Mouse (Mus musculus): Measurements from ENCODE around the gene Myo1e. TPM values are rescaled to one million over a fixed set of nuclear protein-coding genes. Genes with fewer than 3 reads are reported as not detected.

Myo1e gene
- polyA plus RNA-seq, 1 experiment: 27.3 TPM

DNA sequence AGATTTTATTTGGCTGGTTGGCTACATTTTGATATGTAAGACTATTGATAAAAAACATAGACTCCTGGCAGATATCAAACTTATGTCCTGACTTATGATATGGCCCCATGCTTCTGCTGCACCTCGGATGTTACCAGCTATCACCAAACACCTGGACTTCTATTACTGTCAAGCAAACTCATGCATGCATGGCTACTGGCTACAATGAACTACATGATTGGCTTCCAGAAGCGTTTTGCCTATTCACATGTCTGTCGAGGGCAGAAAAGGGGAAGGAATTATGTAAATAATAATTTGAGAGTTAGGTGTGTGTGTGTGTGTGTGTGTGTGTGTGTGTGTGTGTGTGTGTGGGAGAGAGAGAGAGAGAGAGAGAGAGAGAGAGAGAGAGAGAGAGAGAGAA lies 30.0 kb downstream of the Myo1e start:
- H3ac ChIP-seq (ENCODE audit: control insufficient read depth, insufficient read length, low read depth): no peak overlapping the region
- TF ChIP-seq MYOG (IDR thresholded peaks at IDR 0.05; ENCODE audit: control insufficient read depth, extremely low read depth, insufficient read length) (no peak), MYOD1 (IDR thresholded peaks at IDR 0.05; ENCODE audit: control insufficient read depth, insufficient read length, low read depth) (no peak), FOSL1 (IDR thresholded peaks at IDR 0.05; ENCODE audit: insufficient read depth, low read length, poor library complexity, severe bottlenecking) (no peak), CEBPB (IDR thresholded peaks at IDR 0.05; ENCODE audit: low read depth) (no peak), MAX (IDR thresholded peaks at IDR 0.05) (no peak), CTCF (IDR thresholded peaks at IDR 0.05; ENCODE audit: control insufficient read depth, insufficient read depth, insufficient read length) (no peak), USF1 (IDR thresholded peaks at IDR 0.05; ENCODE audit: low read depth) (no peak)
- H3K79me2 ChIP-seq (ENCODE audit: control insufficient read depth, insufficient read depth): peaks cover 98% of the 10 kb centered on the region
- peaks cover 52% of the 10 kb centered on the region for H3K79me3 ChIP-seq (ENCODE audit: low read depth)
- no peak overlapping the region for H3K4me3 ChIP-seq (ENCODE audit: insufficient read depth, poor library complexity, severe bottlenecking)
- H3K36me3 ChIP-seq (ENCODE audit: control insufficient read depth, insufficient read depth): no peaks in the 10 kb centered on the region
- H3K27me3 ChIP-seq (ENCODE audit: control insufficient read depth, insufficient read depth, insufficient read length): no peaks in the 10 kb centered on the region

DNA sequence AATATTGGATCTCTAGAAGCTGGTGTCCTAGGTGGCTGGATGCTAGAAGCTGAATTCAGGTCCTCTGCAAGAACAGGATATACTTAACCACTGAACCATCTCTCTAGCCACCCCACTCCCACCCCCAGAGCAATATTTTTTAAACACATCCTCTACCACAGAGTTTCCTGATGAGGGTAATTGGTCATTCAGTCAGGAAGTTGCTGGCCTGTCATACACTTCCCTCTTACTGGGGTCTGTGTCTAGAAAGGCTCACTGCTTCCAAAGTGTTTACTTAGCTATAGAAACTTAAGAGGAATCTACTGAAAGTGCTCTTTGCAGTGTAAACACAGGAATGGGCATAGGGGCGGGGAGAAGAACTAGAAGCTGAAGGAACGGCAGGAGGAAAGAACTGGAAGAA lies 30.4 kb downstream of the Myo1e start:
- H3ac ChIP-seq (ENCODE audit: control insufficient read depth, insufficient read length, low read depth): no peak overlapping the region

DNA sequence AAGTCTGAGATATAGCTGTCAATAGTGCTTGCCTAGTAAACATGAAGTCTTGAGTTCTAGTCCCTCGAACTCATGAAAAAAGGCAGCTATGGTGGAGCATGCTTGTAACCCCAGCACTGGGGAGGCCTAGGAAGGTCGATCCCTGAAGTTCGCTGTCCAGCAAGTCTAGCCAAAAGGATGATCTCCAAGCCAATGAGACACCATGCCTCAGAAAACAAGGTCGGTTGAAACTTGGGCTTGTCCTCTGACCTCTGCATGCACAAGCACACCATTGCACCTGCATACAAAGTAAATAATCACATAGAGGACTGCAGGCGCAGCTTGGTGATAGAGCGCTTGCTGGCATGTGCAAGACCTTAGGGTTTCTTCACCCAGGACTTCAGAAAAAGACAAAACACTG lies 31.2 kb downstream of the Myo1e start:
- Histone ChIP-seq H3K79me3 (ENCODE audit: low read depth) (peaks cover 47% of the 10 kb centered on the region), H3ac (ENCODE audit: control insufficient read depth, insufficient read length, low read depth) (no peak overlapping the region), H3K4me3 (ENCODE audit: insufficient read depth, poor library complexity, severe bottlenecking) (no peak overlapping the region), H3K27me3 (ENCODE audit: control insufficient read depth, insufficient read depth, insufficient read length) (no peaks in the 10 kb centered on the region), H3K79me2 (ENCODE audit: control insufficient read depth, insufficient read depth) (peaks cover 96% of the 10 kb centered on the region), H3K36me3 (ENCODE audit: control insufficient read depth, insufficient read depth) (no peaks in the 10 kb centered on the region)
- no peak for TF ChIP-seq MYOD1 (IDR thresholded peaks at IDR 0.05; ENCODE audit: control insufficient read depth, insufficient read length, low read depth)
- TF ChIP-seq USF1 (IDR thresholded peaks at IDR 0.05; ENCODE audit: low read depth): no peak
- TF ChIP-seq MYOG (IDR thresholded peaks at IDR 0.05; ENCODE audit: control insufficient read depth, extremely low read depth, insufficient read length): no peak
- no peak for TF ChIP-seq FOSL1 (IDR thresholded peaks at IDR 0.05; ENCODE audit: insufficient read depth, low read length, poor library complexity, severe bottlenecking)
- TF ChIP-seq MAX (IDR thresholded peaks at IDR 0.05): no peak
- TF ChIP-seq CEBPB (IDR thresholded peaks at IDR 0.05; ENCODE audit: low read depth): no peak
- no peak for TF ChIP-seq CTCF (IDR thresholded peaks at IDR 0.05; ENCODE audit: control insufficient read depth, insufficient read depth, insufficient read length)

More for the DNA sequence above, 30.4 kb downstream of the Myo1e start:
- no peaks in the 10 kb centered on the region for H3K36me3 ChIP-seq (ENCODE audit: control insufficient read depth, insufficient read depth)
- H3K79me2 ChIP-seq (ENCODE audit: control insufficient read depth, insufficient read depth): peaks cover 96% of the 10 kb centered on the region
- H3K79me3 ChIP-seq (ENCODE audit: low read depth): peaks cover 52% of the 10 kb centered on the region
- no peaks in the 10 kb centered on the region for H3K27me3 ChIP-seq (ENCODE audit: control insufficient read depth, insufficient read depth, insufficient read length)
- no peak overlapping the region for H3K4me3 ChIP-seq (ENCODE audit: insufficient read depth, poor library complexity, severe bottlenecking)
- TF ChIP-seq MYOG (IDR thresholded peaks at IDR 0.05; ENCODE audit: control insufficient read depth, extremely low read depth, insufficient read length): no peak
- no peak for TF ChIP-seq USF1 (IDR thresholded peaks at IDR 0.05; ENCODE audit: low read depth)
- TF ChIP-seq MAX (IDR thresholded peaks at IDR 0.05): no peak
- TF ChIP-seq MYOD1 (IDR thresholded peaks at IDR 0.05; ENCODE audit: control insufficient read depth, insufficient read length, low read depth): no peak
- TF ChIP-seq CEBPB (IDR thresholded peaks at IDR 0.05; ENCODE audit: low read depth): no peak
- TF ChIP-seq CTCF (IDR thresholded peaks at IDR 0.05; ENCODE audit: control insufficient read depth, insufficient read depth, insufficient read length): no peak
- TF ChIP-seq FOSL1 (IDR thresholded peaks at IDR 0.05; ENCODE audit: insufficient read depth, low read length, poor library complexity, severe bottlenecking): no peak

DNA sequence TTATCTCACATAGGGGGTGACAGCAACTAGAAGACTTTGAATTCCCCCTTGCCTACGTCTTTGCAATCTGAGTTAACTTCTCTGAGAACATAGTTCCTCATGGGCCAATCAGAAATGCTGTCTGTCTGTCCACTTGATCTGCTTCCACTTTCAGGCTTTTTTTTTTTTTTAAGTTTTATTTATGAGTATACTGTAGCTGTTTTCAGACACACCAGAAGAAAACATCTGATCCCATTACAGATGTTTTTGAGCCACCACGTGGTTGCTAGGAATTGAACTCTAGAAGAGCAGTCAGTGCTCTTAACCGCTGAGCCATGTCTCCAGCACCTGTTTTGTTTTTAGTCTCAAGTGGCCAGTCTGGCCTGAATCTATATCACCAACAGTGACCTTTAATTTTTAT lies 32.1 kb downstream of the Myo1e start:
- peaks cover 96% of the 10 kb centered on the region for H3K79me2 ChIP-seq (ENCODE audit: control insufficient read depth, insufficient read depth)
- H3ac ChIP-seq (ENCODE audit: control insufficient read depth, insufficient read length, low read depth): no peak overlapping the region
- peaks cover 46% of the 10 kb centered on the region for H3K79me3 ChIP-seq (ENCODE audit: low read depth)
- no peak overlapping the region for H3K4me3 ChIP-seq (ENCODE audit: insufficient read depth, poor library complexity, severe bottlenecking)
- H3K27me3 ChIP-seq (ENCODE audit: control insufficient read depth, insufficient read depth, insufficient read length): no peaks in the 10 kb centered on the region
- TF ChIP-seq MYOG (IDR thresholded peaks at IDR 0.05; ENCODE audit: control insufficient read depth, extremely low read depth, insufficient read length) (no peak), USF1 (IDR thresholded peaks at IDR 0.05; ENCODE audit: low read depth) (no peak), CEBPB (IDR thresholded peaks at IDR 0.05; ENCODE audit: low read depth) (no peak), MYOD1 (IDR thresholded peaks at IDR 0.05; ENCODE audit: control insufficient read depth, insufficient read length, low read depth) (no peak), CTCF (IDR thresholded peaks at IDR 0.05; ENCODE audit: control insufficient read depth, insufficient read depth, insufficient read length) (no peak)
- no peaks in the 10 kb centered on the region for H3K36me3 ChIP-seq (ENCODE audit: control insufficient read depth, insufficient read depth)

DNA sequence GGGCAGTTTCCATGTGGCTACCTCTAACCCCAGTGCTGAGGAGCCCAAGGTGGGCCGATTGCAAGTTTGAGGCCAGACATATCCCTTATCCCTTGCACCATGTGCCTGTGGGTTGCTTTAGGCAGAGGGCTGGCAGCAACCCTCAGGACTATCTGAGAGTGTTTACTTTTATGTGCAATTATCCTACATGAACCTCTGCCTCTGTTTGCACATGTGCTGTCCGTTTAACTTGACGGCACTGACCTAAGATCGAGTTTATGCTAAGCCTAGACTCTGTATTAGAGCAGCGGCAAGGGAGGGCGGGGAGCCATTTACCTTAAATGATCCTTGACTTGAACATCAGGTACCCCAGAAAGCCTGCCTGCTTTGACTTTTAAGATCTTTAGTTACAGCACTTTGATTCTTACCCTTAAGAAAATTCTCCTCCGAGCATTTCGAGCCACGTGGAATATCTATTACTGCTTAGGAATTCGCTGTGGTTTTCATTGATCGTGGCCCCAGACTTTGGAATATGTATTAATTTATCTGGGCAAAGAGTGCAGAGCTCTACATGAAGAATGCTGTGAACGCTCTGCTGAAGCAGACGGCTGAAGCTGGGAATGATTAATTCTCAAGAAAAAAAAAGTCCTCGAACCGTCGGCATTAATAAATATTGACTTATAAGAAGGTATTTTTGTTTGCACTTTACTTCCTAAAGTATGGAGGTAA lies 33.7 kb downstream of the Myo1e start:
- TF ChIP-seq FOSL1 (IDR thresholded peaks at IDR 0.05; ENCODE audit: insufficient read depth, low read length, poor library complexity, severe bottlenecking) (no peak), MYOD1 (IDR thresholded peaks at IDR 0.05; ENCODE audit: control insufficient read depth, insufficient read length, low read depth) (no peak), USF1 (IDR thresholded peaks at IDR 0.05; ENCODE audit: low read depth) (no peak), CTCF (IDR thresholded peaks at IDR 0.05; ENCODE audit: control insufficient read depth, insufficient read depth, insufficient read length) (no peak), MYOG (IDR thresholded peaks at IDR 0.05; ENCODE audit: control insufficient read depth, extremely low read depth, insufficient read length) (no peak), CEBPB (IDR thresholded peaks at IDR 0.05; ENCODE audit: low read depth) (no peak), MAX (IDR thresholded peaks at IDR 0.05) (no peak)
- Histone ChIP-seq H3K79me3 (ENCODE audit: low read depth) (peaks cover 50% of the 10 kb centered on the region), H3K79me2 (ENCODE audit: control insufficient read depth, insufficient read depth) (peaks cover 96% of the 10 kb centered on the region), H3K4me3 (ENCODE audit: insufficient read depth, poor library complexity, severe bottlenecking) (no peak overlapping the region), H3K36me3 (ENCODE audit: control insufficient read depth, insufficient read depth) (no peaks in the 10 kb centered on the region), H3K27me3 (ENCODE audit: control insufficient read depth, insufficient read depth, insufficient read length) (no peaks in the 10 kb centered on the region), H3ac (ENCODE audit: control insufficient read depth, insufficient read length, low read depth) (no peak overlapping the region)

Data from C2C12 (cell line).